Comparison of ENCODE assay signal across 19 mouse cellular contexts in the genomic region with DNA sequence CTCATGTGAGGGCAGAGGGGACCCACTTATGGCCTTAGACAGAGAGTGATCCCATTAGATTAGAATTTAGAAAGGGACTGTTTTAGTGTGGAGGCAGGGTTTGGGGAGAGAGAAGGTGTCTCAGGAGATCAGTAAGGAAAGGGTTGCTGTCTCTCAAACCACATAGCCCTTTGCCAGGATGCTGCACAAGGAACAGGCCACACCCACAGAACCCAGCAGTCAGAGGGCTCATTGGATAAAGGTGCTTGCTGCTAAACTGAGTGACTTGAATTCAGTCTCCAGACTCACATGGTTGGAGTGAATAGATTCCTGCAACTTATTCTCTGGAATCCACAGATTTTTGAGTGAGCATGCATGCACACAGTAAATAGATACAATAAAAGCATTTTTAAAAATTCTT. TPM values are rescaled to one million over a fixed set of nuclear protein-coding genes. Genes with fewer than 3 reads are reported as not detected.
DNase-seq lines count a peak whose midpoint lies in the region; ATAC-seq and TF ChIP-seq lines count a peak whose summit lies in the region.
"Had no signal": no experiment of that assay in that cellular context is flagged by ENCODE, and none has a peak within 500 bp of the region (broad histone marks: within the 10 kb centered on the region; RNA-seq: fewer than 3 reads in every experiment).

No protein-coding gene starts in this region.

- H3K9ac ChIP-seq in hindbrain, embryonic 14.5 days = no peak overlapping the region
- no peak overlapping the region for H3K9ac ChIP-seq in midbrain, postnatal 0 days (replicated peaks; ENCODE audit: low read length, poor library complexity, severe bottlenecking)
- H3K9ac ChIP-seq in midbrain, embryonic 13.5 days (replicated peaks) = no peak overlapping the region
- H3K9ac ChIP-seq in embryonic facial prominence, embryonic 12.5 days = no peak overlapping the region
- H3K9ac ChIP-seq: liver, embryonic 13.5 days had no signal

- intact Hi-C loops in left cerebral cortex, postnatal 4 days (cut with DNase I) = no loop called here
- intact Hi-C loops in gastrocnemius, postnatal 36 days (cut with DNase I) = no loop called here

- no peak for DNase-seq in hindbrain, embryonic 14.5 days (ENCODE audit: low spot score)
- no peak for DNase-seq in hindbrain, embryonic 10.5 days (ENCODE audit: low spot score)
- DNase-seq in midbrain, postnatal 0 days (ENCODE audit: low spot score) = no peak
- DNase-seq in R1 (ENCODE audit: low read depth, low spot score) = peak; percentile 68
- no peak for DNase-seq in left cerebral cortex, postnatal 4 days
- DNase-seq in gastrocnemius, postnatal 36 days = no peak
- DNase-seq: cerebellum, adult 9-11 months; gastrocnemius, postnatal 14 days; kidney, adult 8-10 months; kidney, postnatal 4 days; liver, embryonic 13.5 days had no signal

- ATAC-seq in hindbrain, embryonic 14.5 days (ENCODE audit: low FRiP score) = no peak
- no peak for ATAC-seq in midbrain, postnatal 0 days (ENCODE audit: low FRiP score)
- ATAC-seq in midbrain, embryonic 13.5 days = no peak
- ATAC-seq in embryonic facial prominence, embryonic 12.5 days (ENCODE audit: insufficient number of reproducible peaks, insufficient read depth, low FRiP score, low TSS enrichment) = no peak
- ATAC-seq: inflammation-experienced regulatory T-cells, adult 6 months; lung, postnatal 0 days had no signal

- 0 out of 2 replicates have a peak overlapping the region, but pooled peaks have one; percentile 54 for H3K27ac ChIP-seq in hindbrain, embryonic 14.5 days
- H3K27ac ChIP-seq in hindbrain, embryonic 10.5 days = no peak overlapping the region
- H3K27ac ChIP-seq in midbrain, postnatal 0 days (ENCODE audit: low read depth, low read length) = peak overlapping the region; percentile 18; the same call in 1 of the 2 replicates
- no peak overlapping the region for H3K27ac ChIP-seq in midbrain, embryonic 13.5 days
- peak overlapping the region; percentile 4; the same call in 1 of the 2 replicates for H3K27ac ChIP-seq in embryonic facial prominence, embryonic 12.5 days
- H3K27ac ChIP-seq: liver, embryonic 13.5 days; midbrain, embryonic 10.5 days had no signal

- no peak overlapping the region for H3K4me3 ChIP-seq in hindbrain, embryonic 14.5 days (replicated peaks; ENCODE audit: low read length)
- H3K4me3 ChIP-seq in hindbrain, embryonic 10.5 days = no peak overlapping the region
- H3K4me3 ChIP-seq in midbrain, postnatal 0 days (ENCODE audit: low read depth, low read length) = no peak overlapping the region
- no peak overlapping the region for H3K4me3 ChIP-seq in midbrain, embryonic 13.5 days (replicated peaks)
- H3K4me3 ChIP-seq in embryonic facial prominence, embryonic 12.5 days = no peak overlapping the region
- H3K4me3 ChIP-seq: erythroblast, embryonic 14.5 days; liver, embryonic 13.5 days; midbrain, embryonic 10.5 days had no signal

- no peaks in the 10 kb centered on the region for H3K27me3 ChIP-seq in hindbrain, embryonic 14.5 days (ENCODE audit: control insufficient read depth, insufficient read depth, low read length)
- H3K27me3 ChIP-seq in hindbrain, embryonic 10.5 days (ENCODE audit: insufficient read depth, poor library complexity, severe bottlenecking) = no peaks in the 10 kb centered on the region
- no peaks in the 10 kb centered on the region for H3K27me3 ChIP-seq in midbrain, postnatal 0 days (ENCODE audit: insufficient read depth, low read length)
- H3K27me3 ChIP-seq in midbrain, embryonic 13.5 days = no peaks in the 10 kb centered on the region
- H3K27me3 ChIP-seq in embryonic facial prominence, embryonic 12.5 days = no peaks in the 10 kb centered on the region
- H3K27me3 ChIP-seq: liver, embryonic 13.5 days had no signal

- no peak overlapping the region for H3K4me2 ChIP-seq in hindbrain, embryonic 14.5 days (replicated peaks)
- H3K4me2 ChIP-seq in midbrain, postnatal 0 days (ENCODE audit: low read depth, low read length, poor library complexity, severe bottlenecking) = no peak overlapping the region
- no peak overlapping the region for H3K4me2 ChIP-seq in midbrain, embryonic 13.5 days (replicated peaks)
- H3K4me2 ChIP-seq in embryonic facial prominence, embryonic 12.5 days (replicated peaks) = no peak overlapping the region
- H3K4me2 ChIP-seq: liver, embryonic 13.5 days had no signal

- no peaks in the 10 kb centered on the region for H3K9me3 ChIP-seq in hindbrain, embryonic 14.5 days (ENCODE audit: control insufficient read depth, low read length)
- H3K9me3 ChIP-seq in hindbrain, embryonic 10.5 days = no peaks in the 10 kb centered on the region
- H3K9me3 ChIP-seq in midbrain, postnatal 0 days (ENCODE audit: low read length) = no peaks in the 10 kb centered on the region
- no peaks in the 10 kb centered on the region for H3K9me3 ChIP-seq in midbrain, embryonic 13.5 days
- no peaks in the 10 kb centered on the region for H3K9me3 ChIP-seq in embryonic facial prominence, embryonic 12.5 days
- H3K9me3 ChIP-seq: G1E; liver, embryonic 13.5 days; midbrain, embryonic 10.5 days had no signal

- H3K36me3 ChIP-seq in hindbrain, embryonic 14.5 days (replicated peaks; ENCODE audit: control insufficient read depth, insufficient read depth) = no peaks in the 10 kb centered on the region
- no peaks in the 10 kb centered on the region for H3K36me3 ChIP-seq in hindbrain, embryonic 10.5 days
- no peaks in the 10 kb centered on the region for H3K36me3 ChIP-seq in midbrain, postnatal 0 days (ENCODE audit: insufficient read depth, low read length)
- no peaks in the 10 kb centered on the region for H3K36me3 ChIP-seq in midbrain, embryonic 13.5 days
- H3K36me3 ChIP-seq in embryonic facial prominence, embryonic 12.5 days = no peaks in the 10 kb centered on the region
- H3K36me3 ChIP-seq: G1E; liver, embryonic 13.5 days; midbrain, embryonic 10.5 days had no signal

- H3K4me1 ChIP-seq in hindbrain, embryonic 14.5 days (replicated peaks; ENCODE audit: control insufficient read depth, insufficient read depth, low read length) = peaks cover 11% of the 10 kb centered on the region; the same call in 1 of the 2 replicates
- H3K4me1 ChIP-seq in hindbrain, embryonic 10.5 days (replicated peaks) = no peaks in the 10 kb centered on the region; the same call in 1 of the 2 replicates
- no peaks in the 10 kb centered on the region for H3K4me1 ChIP-seq in midbrain, postnatal 0 days (ENCODE audit: insufficient read depth, low read length)
- no peaks in the 10 kb centered on the region for H3K4me1 ChIP-seq in midbrain, embryonic 13.5 days (replicated peaks)
- peaks cover 9% of the 10 kb centered on the region; the same call in 1 of the 2 replicates for H3K4me1 ChIP-seq in embryonic facial prominence, embryonic 12.5 days
- H3K4me1 ChIP-seq: liver, embryonic 13.5 days had no signal

- no peak for TF ChIP-seq CTCF in midbrain, postnatal 0 days (IDR thresholded peaks at IDR 0.05)

RNA-seq across cellular contexts. Expression of a gene that starts 24.0 kb away (rescaled TPM):
- 18.1 and 21.2 TPM in 2 replicates for polyA plus RNA-seq in hindbrain, embryonic 14.5 days (2014; fragmentation: Nextera tagmentation; extraction: Ambion mirVana)
- polyA plus RNA-seq in hindbrain, embryonic 10.5 days (2016; fragmentation: Nextera tagmentation; extraction: Ambion mirVana) = 3.4 and 3.7 TPM in 2 replicates
- 14.8 and 15.4 TPM in 2 replicates for total RNA-seq in midbrain, postnatal 0 days (2014; rRNA removed)
- polyA plus RNA-seq in midbrain, postnatal 0 days (2015; fragmentation: Nextera tagmentation; extraction: Ambion mirVana) = 15.3 and 16.5 TPM in 2 replicates
- 3.6 and 3.9 TPM in 2 replicates for polyA plus RNA-seq in midbrain, embryonic 13.5 days (2015; fragmentation: Nextera tagmentation; extraction: Ambion mirVana)
- polyA plus RNA-seq in embryonic facial prominence, embryonic 12.5 days (2016; fragmentation: Nextera tagmentation; extraction: Ambion mirVana) = 7.2 and 8.2 TPM in 2 replicates
- total RNA-seq in left cerebral cortex, postnatal 4 days (2021) = 10 to 100 TPM; 13.1 to 14.1 TPM
- not detected for total RNA-seq in gastrocnemius, postnatal 36 days (2021)
- total RNA-seq: gastrocnemius, postnatal 14 days had no signal
- polyA plus RNA-seq: erythroblast, embryonic 14.5 days; G1E had no signal

RNA-seq across cellular contexts. Expression of a gene that starts 54.6 kb away (rescaled TPM):
- polyA plus RNA-seq in hindbrain, embryonic 14.5 days (2014; fragmentation: Nextera tagmentation; extraction: Ambion mirVana) = 0.20 TPM in 1 of 2 replicates, not detected in the other
- not detected in 2 replicates for polyA plus RNA-seq in hindbrain, embryonic 10.5 days (2016; fragmentation: Nextera tagmentation; extraction: Ambion mirVana)
- not detected in 2 replicates for total RNA-seq in midbrain, postnatal 0 days (2014; rRNA removed)
- 0.15 TPM in 1 of 2 replicates, not detected in the other for polyA plus RNA-seq in midbrain, postnatal 0 days (2015; fragmentation: Nextera tagmentation; extraction: Ambion mirVana)
- 0.16 TPM in 1 of 2 replicates, not detected in the other for polyA plus RNA-seq in midbrain, embryonic 13.5 days (2015; fragmentation: Nextera tagmentation; extraction: Ambion mirVana)
- 10.9 and 13.5 TPM in 2 replicates for polyA plus RNA-seq in embryonic facial prominence, embryonic 12.5 days (2016; fragmentation: Nextera tagmentation; extraction: Ambion mirVana)
- not detected for total RNA-seq in left cerebral cortex, postnatal 4 days (2021)
- 1 to 10 TPM in 1 of 2 experiments, not detected in 1; 2.7 TPM for total RNA-seq in gastrocnemius, postnatal 36 days (2021)
- total RNA-seq: G1E had no signal
- polyA plus RNA-seq: C2C12; erythroblast, embryonic 14.5 days; G1E; inflammation-experienced regulatory T-cells, adult 6 months; midbrain, embryonic 10.5 days had no signal

Comparison
In these comparisons a context has a peak if more than half of its experiments do, and no peak if none do; other contexts are left out.
1. H3K27ac ChIP-seq: peak in hindbrain, embryonic 14.5 days (single experiment), midbrain, postnatal 0 days (single experiment) and embryonic facial prominence, embryonic 12.5 days (single experiment); none in hindbrain, embryonic 10.5 days (single experiment) and midbrain, embryonic 13.5 days (single experiment).